Mouse (Mus musculus) MEL (cell line): ENCODE measurements at regions not wholly inside any gene's neighbourhood (a gene's known extent, or its start where the extent isn't known, plus 50 kb on each side); places are given as distances from the start of the nearest gene placed in this dataset.

Source experiments
- CHD1 ChIP-seq: IDR thresholded peaks from 2 replicates; pipeline ENCODE4 v1.6.1; 2012; ENCODE audit warnings: low read depth, mild to moderate bottlenecking, inconsistent platforms, low read length, improper control_type of control experiment
- CTCF ChIP-seq, 3 experiments: IDR thresholded peaks in 2 of 3; conservative IDR thresholded peaks in 1 of 3; 2 replicates each; pipeline ENCODE4 v1.5.1; 2011 to 2012; ENCODE audit warnings: low read length in 3 of 3, low read depth in 2 of 3, mild to moderate bottlenecking in 2 of 3, improper control_type of control experiment in 1 of 3, inconsistent platforms in 1 of 3, mixed read lengths in 1 of 3, moderate library complexity in 1 of 3; ENCODE audit not compliant: control insufficient read depth in 1 of 3, insufficient read depth in 1 of 3, poor library complexity in 1 of 3, severe bottlenecking in 1 of 3
- ELF1 ChIP-seq: IDR thresholded peaks from 2 replicates; pipeline ENCODE4 v1.6.1; 2014; ENCODE audit warnings: low read depth, mild to moderate bottlenecking, inconsistent platforms, low read length, improper control_type of control experiment, moderate library complexity
- ETS1 ChIP-seq: IDR thresholded peaks from 2 replicates; pipeline ENCODE4 v1.6.1; 2012; ENCODE audit warnings: low read depth, mild to moderate bottlenecking, inconsistent platforms, low read length, improper control_type of control experiment, moderate library complexity
- HCFC1 ChIP-seq: IDR thresholded peaks from 2 replicates; pipeline ENCODE4 v1.6.1; 2012; ENCODE audit warnings: low read depth, mild to moderate bottlenecking, inconsistent platforms, low read length, improper control_type of control experiment, moderate library complexity
- MAFK ChIP-seq: IDR thresholded peaks from 2 replicates; pipeline ENCODE4 v1.6.1; 2011; ENCODE audit warnings: low read depth, mild to moderate bottlenecking, low read length, improper control_type of control experiment, borderline replicate concordance
- MAZ ChIP-seq: IDR thresholded peaks from 2 replicates; pipeline ENCODE4 v1.6.1; 2012; ENCODE audit warnings: low read depth, mild to moderate bottlenecking, inconsistent platforms, low read length, improper control_type of control experiment
- MYC ChIP-seq: IDR thresholded peaks from 2 replicates; pipeline ENCODE4 v1.6.1; 2011; ENCODE audit warnings: low read depth, mild to moderate bottlenecking, low read length, improper control_type of control experiment, moderate library complexity
- POLR2A ChIP-seq, 2 experiments: IDR thresholded peaks; 2 replicates each; pipeline ENCODE4 v1.6.1; 2011 to 2012; ENCODE audit warnings: low read length in 2 of 2, mild to moderate bottlenecking in 2 of 2, control low read depth in 1 of 2, improper control_type of control experiment in 1 of 2, low read depth in 1 of 2, moderate library complexity in 1 of 2; ENCODE audit not compliant: control insufficient read depth in 1 of 2, insufficient read depth in 1 of 2, poor library complexity in 1 of 2
- POLR2AphosphoS5 ChIP-seq: IDR thresholded peaks from 2 replicates; pipeline ENCODE4 v1.6.1; 2012; ENCODE audit warnings: low read depth, borderline replicate concordance, mild to moderate bottlenecking, inconsistent platforms, low read length, moderate library complexity, mixed read lengths
- RAD21 ChIP-seq: IDR thresholded peaks from 2 replicates; pipeline ENCODE4 v1.6.1; 2011; ENCODE audit warnings: mild to moderate bottlenecking, low read depth, low read length, improper control_type of control experiment
- TAL1 ChIP-seq: IDR thresholded peaks from 2 replicates; pipeline ENCODE4 v1.6.1; 2012; ENCODE audit warnings: mild to moderate bottlenecking, inconsistent platforms, low read length, moderate library complexity, mixed read lengths
- TCF12 ChIP-seq: IDR thresholded peaks from 2 replicates; pipeline ENCODE4 v1.6.1; 2014; ENCODE audit warnings: low read depth, mild to moderate bottlenecking, inconsistent platforms, low read length, improper control_type of control experiment, moderate library complexity
- USF1 ChIP-seq: IDR thresholded peaks from 2 replicates; pipeline ENCODE4 v1.6.1; 2014; ENCODE audit warnings: low read depth, mild to moderate bottlenecking, inconsistent platforms, low read length, improper control_type of control experiment, moderate library complexity

DNA sequence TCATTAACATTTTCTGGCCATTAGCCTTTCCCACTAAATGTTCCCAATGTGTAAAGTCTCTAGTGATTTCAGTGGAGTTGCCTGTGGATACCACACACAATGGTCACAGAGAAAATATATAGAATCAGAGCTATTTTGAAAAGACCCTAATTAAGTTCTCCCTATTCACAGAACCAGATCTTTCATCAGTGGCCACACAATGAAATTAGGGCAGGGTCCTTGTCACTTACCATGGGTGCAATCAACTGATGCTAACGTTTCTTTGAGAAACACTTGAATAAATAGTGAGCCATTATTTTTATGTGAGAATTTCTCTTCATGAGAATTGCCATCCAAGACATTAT, 200.7 kb upstream of the Ptprz1 start:
- no peak for TF ChIP-seq TCF12
- TF ChIP-seq POLR2A (IDR thresholded peaks at IDR 0.05; ENCODE audit: control insufficient read depth in 1 of 2, insufficient read depth in 1 of 2, low read depth in 1 of 2, low read length in 2 of 2, poor library complexity in 1 of 2): no peak
- no peak for TF ChIP-seq CTCF (IDR thresholded peaks at IDR 0.05 in 2 of 3, conservative IDR thresholded peaks at IDR 0.05 in 1 of 3; ENCODE audit: control insufficient read depth in 1 of 3, insufficient read depth in 1 of 3, low read depth in 2 of 3, low read length in 3 of 3, poor library complexity in 1 of 3, severe bottlenecking in 1 of 3)
- TF ChIP-seq HCFC1: no peak
- no peak for TF ChIP-seq CHD1
- TF ChIP-seq MAFK: no peak
- no peak for TF ChIP-seq RAD21
- TF ChIP-seq TAL1: no peak
- no peak for TF ChIP-seq USF1
- no peak for TF ChIP-seq ELF1
- no peak for TF ChIP-seq MYC
- no peak for TF ChIP-seq ETS1
- TF ChIP-seq MAZ: no peak
- no peak for TF ChIP-seq POLR2AphosphoS5
